Mouse (Mus musculus) liver, embryonic 11.5 days (tissue): ENCODE data around the gene Rab5b. TPM values are rescaled to one million over a fixed set of nuclear protein-coding genes. Genes with fewer than 3 reads are reported as not detected.
"Not testable (repeated sequence)": the region's sequence is repeated elsewhere in the genome, so short reads cannot be mapped to it uniquely, and the experiment has no call there.

Experiments
- ATAC-seq: fragments of 200-750 bp; cut with Nextera tagmentation; replicated peaks from 2 replicates; pipeline ENCODE4 v1.8.0; 2017; ENCODE audit warnings: moderate number of reproducible peaks, mild to moderate bottlenecking, moderate TSS enrichment, moderate library complexity; ENCODE audit not compliant: low FRiP score
- DNase-seq: peaks from one replicate; pipeline ENCODE4 v3.0.0-alpha.2; 2017; ENCODE audit warnings: low spot score
- H3K27ac ChIP-seq: fragments of 300-500 bp; sonication (generic); 2 replicates; pipeline ENCODE4 v1.5.1; 2014; ENCODE audit warnings: mild to moderate bottlenecking, low read depth, low read length, control low read depth
- H3K27me3 ChIP-seq: fragments of 300-500 bp; sonication (generic); replicated peaks from 2 replicates; pipeline ENCODE4 v1.6.1; 2014; ENCODE audit warnings: low read length, mixed read lengths; ENCODE audit not compliant: control insufficient read depth, insufficient read depth
- H3K36me3 ChIP-seq: fragments of 300-500 bp; sonication (generic); 2 replicates; pipeline ENCODE4 v1.6.1; 2014; ENCODE audit warnings: mild to moderate bottlenecking, low read length, moderate library complexity, mixed read lengths; ENCODE audit not compliant: control insufficient read depth, insufficient read depth
- H3K4me1 ChIP-seq: fragments of 300-500 bp; sonication (generic); replicated peaks from 2 replicates; pipeline ENCODE4 v1.6.1; 2014; ENCODE audit warnings: low read length, mixed read lengths; ENCODE audit not compliant: control insufficient read depth, insufficient read depth
- H3K4me2 ChIP-seq: fragments of 300-500 bp; sonication (generic); 2 replicates; pipeline ENCODE4 v1.6.1; 2014; ENCODE audit warnings: mild to moderate bottlenecking, control low read depth, moderate library complexity
- H3K4me3 ChIP-seq: fragments of 300-500 bp; sonication (generic); 2 replicates; pipeline ENCODE4 v1.5.1; 2014; ENCODE audit warnings: low read depth, low read length, control low read depth
- H3K9ac ChIP-seq: fragments of 300-500 bp; sonication (generic); 2 replicates; pipeline ENCODE4 v1.6.1; 2014; ENCODE audit warnings: low read depth, low read length, control low read depth
- H3K9me3 ChIP-seq: fragments of 300-500 bp; sonication (generic); 2 replicates; pipeline ENCODE4 v1.6.1; 2016; ENCODE audit warnings: low read length, inconsistent platforms, mixed read lengths; ENCODE audit not compliant: control insufficient read depth
- WGBS: fragments of 180-500 bp; shearing (Covaris S2); extraction: QIAGEN DNeasy Blood & Tissue Kit; methylation state at CpG from one replicate; pipeline ENCODE4 v1.1.7; 2014; 5-methylcytosine and 5-hydroxymethylcytosine counted together
- polyA plus RNA-seq: library from polyadenylated mRNA; unstranded; fragments of >200 nt; fragmentation: Nextera tagmentation; extraction: Ambion mirVana; gene quantifications from 2 replicates; pipeline ENCODE4 v1.2.1, GENCODE M21; 2014

The Rab5b gene
- polyA plus RNA-seq, 1 experiment from 2014 or later, result 47.1 TPM

DNA sequence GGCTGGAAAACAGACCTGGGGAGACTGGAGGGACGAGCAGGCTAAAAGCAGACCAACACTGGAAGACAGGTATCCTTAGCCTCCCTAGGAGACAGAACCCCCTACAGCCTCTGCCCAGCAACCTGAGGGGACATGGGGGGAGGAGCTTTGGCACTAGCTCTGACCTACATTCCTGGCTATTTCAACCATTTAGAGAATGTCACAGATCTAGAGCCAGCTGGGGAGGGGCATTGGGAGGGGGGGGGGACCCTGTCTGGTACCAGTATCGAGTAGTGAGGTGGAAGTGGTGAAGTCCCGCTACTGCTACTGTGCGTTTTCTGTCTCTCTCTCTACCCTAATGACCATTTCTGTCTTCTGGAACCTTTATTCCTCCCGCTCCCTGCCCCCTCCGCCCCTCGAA is 54.2 kb downstream of the Rab5b start:
- Histone ChIP-seq H3K4me2 (no peak overlapping the region), H3K27ac (no peak overlapping the region), H3K4me1 (peaks cover 11% of the 10 kb centered on the region), H3K9ac (no peak overlapping the region), H3K9me3 (no peaks in the 10 kb centered on the region), H3K4me3 (no peak overlapping the region), H3K27me3 (peaks cover 29% of the 10 kb centered on the region), H3K36me3 (no peaks in the 10 kb centered on the region)
- 71% methylated on average over 7 of the region's 7 CpGs for WGBS
- DNase-seq (no peak), ATAC-seq (no peak)

DNA sequence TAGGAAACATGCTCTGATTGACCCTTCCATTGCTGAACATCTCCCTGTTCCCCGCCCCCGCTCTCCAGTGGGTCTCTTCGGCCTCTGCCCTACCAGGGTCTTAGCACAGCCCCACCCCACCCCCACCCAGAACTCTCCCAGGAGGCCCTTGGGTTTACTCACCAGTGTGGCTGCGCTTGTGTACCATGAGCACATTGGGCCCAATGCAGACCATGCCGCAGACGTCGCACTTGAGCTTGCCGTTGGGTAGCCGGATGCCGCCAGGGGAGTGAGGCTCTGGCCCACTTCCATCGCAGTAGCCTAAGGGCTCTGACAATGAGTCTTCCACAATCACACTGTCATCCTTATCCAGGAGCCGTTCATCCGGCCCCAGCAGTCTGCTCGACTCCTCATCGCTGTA is 55.2 kb downstream of the Rab5b start:
- Histone ChIP-seq H3K4me3 (no peak overlapping the region), H3K27me3 (peaks cover 24% of the 10 kb centered on the region), H3K36me3 (no peaks in the 10 kb centered on the region), H3K9me3 (no peaks in the 10 kb centered on the region), H3K4me1 (peaks cover 11% of the 10 kb centered on the region), H3K4me2 (no peak overlapping the region), H3K27ac (no peak overlapping the region), H3K9ac (no peak overlapping the region)
- no peak for DNase-seq
- WGBS, result 92% methylated on average over 15 of the region's 15 CpGs
- no peak for ATAC-seq

DNA sequence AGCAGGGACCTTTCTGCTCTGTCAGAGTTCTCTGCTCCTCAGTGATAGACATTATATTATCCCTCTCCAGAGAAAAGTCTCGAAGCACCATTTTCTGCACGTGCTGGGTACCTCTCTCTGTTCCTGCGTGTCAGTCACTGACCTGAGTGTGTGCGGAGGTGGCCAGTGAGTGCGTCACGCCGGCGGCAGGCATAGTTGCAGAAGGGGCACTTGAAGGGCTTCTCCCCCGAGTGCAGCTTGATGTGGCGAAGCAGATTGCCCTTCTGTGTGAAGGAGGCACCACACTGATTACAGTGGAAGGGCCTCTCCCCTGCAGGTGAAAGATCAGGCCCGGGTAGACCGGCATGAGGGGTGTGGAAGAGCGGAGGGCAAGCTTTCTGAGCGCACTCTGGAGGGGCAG is 56.1 kb downstream of the Rab5b start:
- no peak overlapping the region for H3K9ac ChIP-seq
- no peak overlapping the region for H3K27ac ChIP-seq
- H3K36me3 ChIP-seq, result no peaks in the 10 kb centered on the region
- 86% methylated on average over 14 of the region's 14 CpGs for WGBS
- peaks cover 8% of the 10 kb centered on the region for H3K4me1 ChIP-seq
- DNase-seq (no peak), ATAC-seq (no peak)
- H3K9me3 ChIP-seq, result no peaks in the 10 kb centered on the region
- H3K4me2 ChIP-seq, result no peak overlapping the region
- H3K27me3 ChIP-seq, result peaks cover 17% of the 10 kb centered on the region
- H3K4me3 ChIP-seq, result no peak overlapping the region

DNA sequence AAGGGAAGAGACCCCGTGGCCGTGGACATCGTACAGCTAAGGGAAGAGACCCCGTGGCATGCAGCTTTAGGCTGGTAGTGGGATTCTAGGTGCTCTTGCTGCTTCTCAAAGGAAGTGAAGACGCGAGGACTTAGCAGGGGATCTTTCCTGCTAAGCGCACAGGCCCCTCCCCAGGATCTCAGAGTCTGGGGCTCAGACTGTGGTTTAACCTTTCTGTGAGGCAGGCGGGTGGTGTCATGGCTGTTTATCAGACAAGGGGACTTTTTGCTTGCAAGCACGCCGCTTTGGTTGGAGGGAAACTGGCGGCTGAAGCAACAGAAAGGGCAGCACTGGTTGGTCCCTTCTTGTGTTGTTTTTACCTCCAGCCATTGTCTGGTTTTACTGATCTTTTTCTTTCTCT is 59.1 kb downstream of the Rab5b start:
- WGBS, result 7% methylated on average over 11 of the region's 11 CpGs
- H3K36me3 ChIP-seq, result no peaks in the 10 kb centered on the region
- no peak for DNase-seq

DNA sequence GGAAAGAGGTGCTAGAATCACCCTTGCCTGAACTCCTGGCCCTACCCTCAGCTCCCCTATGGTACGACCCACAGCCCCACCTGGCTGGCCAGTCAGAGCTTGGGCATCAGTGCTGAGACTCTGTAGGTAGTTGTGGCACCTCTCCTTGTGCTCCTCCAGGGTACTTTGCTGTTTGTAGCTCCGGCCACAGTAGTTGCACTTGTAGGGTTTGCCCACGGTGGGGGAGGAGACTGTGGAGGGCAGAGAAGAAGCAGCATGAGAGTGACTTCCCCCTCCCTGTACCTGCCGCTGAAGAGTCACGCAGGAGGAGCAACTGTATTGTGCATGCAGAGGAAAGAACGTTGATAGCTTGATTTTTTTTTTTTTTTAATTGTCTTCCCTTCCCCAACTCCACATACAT is 59.5 kb downstream of the Rab5b start:
- no peaks in the 10 kb centered on the region for H3K36me3 ChIP-seq
- no peak overlapping the region for H3K9ac ChIP-seq
- DNase-seq (no peak), ATAC-seq (no peak)
- no peak overlapping the region for H3K27ac ChIP-seq
- peak overlapping the region; percentile 45 for H3K4me2 ChIP-seq
- no peak overlapping the region for H3K4me3 ChIP-seq
- no peaks in the 10 kb centered on the region for H3K9me3 ChIP-seq
- H3K4me1 ChIP-seq, result peaks cover 10% of the 10 kb centered on the region; the same call in 1 of the 2 replicates
- H3K27me3 ChIP-seq, result peaks cover 3% of the 10 kb centered on the region
- WGBS, result 40% methylated on average over 6 of the region's 6 CpGs

More for the DNA sequence above, 59.1 kb downstream of the Rab5b start:
- Histone ChIP-seq H3K4me2 (peak overlapping the region; percentile 45), H3K9me3 (no peaks in the 10 kb centered on the region), H3K4me3 (no peak overlapping the region), H3K4me1 (peaks cover 8% of the 10 kb centered on the region; the same call in 1 of the 2 replicates), H3K27ac (no peak overlapping the region), H3K27me3 (peaks cover under 1% of the 10 kb centered on the region), H3K9ac (no peak overlapping the region)
- no peak for ATAC-seq

DNA sequence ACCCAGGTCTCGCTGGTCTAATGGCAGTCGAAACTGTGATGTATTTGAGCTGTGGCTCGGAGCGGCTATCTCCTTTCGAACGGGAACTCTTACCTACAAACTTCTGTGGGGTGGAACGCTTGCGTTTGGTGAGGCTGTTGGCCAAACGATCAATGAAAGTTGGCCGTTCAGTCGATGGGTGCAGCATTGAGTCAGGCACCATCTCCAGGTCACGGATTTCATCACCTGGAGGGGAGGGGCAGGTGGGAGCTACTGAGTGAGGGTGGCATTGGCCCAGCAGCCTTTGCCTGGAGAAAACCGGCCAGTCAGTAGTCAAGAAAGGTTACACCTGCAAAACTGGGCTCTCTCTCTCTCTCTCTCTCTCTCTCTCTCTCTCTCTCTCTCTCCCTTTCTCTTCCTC is 60.4 kb downstream of the Rab5b start:
- peaks cover 3% of the 10 kb centered on the region for H3K27me3 ChIP-seq
- WGBS, result 83% methylated on average over 13 of the region's 13 CpGs
- no peak for DNase-seq
- peaks cover 11% of the 10 kb centered on the region; the same call in 1 of the 2 replicates for H3K4me1 ChIP-seq
- no peak for ATAC-seq
- H3K4me3 ChIP-seq, result no peak overlapping the region
- H3K9me3 ChIP-seq, result no peaks in the 10 kb centered on the region
- no peaks in the 10 kb centered on the region for H3K36me3 ChIP-seq
- H3K9ac ChIP-seq, result no peak overlapping the region
- H3K27ac ChIP-seq, result no peak overlapping the region
- no peak overlapping the region for H3K4me2 ChIP-seq

DNA sequence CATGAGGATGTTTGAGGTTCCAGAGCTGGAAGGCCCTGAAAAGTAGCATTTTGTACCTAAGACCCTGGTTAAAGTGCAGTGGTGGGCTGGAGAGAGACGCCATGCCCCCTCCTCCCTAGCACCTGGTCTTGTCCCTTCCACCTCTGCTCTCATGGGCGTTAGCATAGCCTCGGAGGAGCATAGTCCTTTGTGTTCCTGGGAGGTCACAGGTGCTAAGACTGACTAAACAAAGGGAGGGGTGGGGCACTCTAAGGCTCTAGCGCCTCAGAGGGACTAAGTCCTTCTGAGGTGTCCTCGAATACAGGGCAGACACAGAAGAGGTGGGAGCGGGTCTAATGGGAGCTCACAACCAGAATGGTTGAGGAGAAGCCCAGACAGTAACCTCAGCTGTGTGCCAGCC is 64.5 kb downstream of the Rab5b start:
- Histone ChIP-seq H3K36me3 (no peaks in the 10 kb centered on the region), H3K4me1 (peaks cover 9% of the 10 kb centered on the region; the same call in 1 of the 2 replicates)
- WGBS, result 25% methylated on average over 6 of the region's 6 CpGs

DNA sequence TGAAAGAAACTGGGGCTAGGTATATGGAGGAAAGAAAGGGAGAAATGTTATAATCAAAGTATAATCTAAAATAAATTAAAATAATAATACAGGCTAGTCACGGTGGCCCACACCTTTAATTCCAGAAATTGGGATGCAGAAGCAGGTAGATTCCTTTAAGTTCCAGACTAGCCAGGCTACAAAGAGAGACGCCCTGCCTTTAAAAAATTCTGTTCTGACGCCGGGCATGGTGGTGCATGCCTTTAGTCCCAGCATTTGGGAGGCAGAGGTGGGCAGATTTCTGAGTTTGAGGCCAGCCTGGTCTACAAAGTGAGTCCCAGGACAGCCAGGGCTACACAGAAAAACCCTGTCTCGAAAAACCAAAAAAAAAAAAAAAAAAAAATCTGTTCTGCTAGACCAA is 65.8 kb downstream of the Rab5b start:
- H3K27ac ChIP-seq, H3K4me2 ChIP-seq, ATAC-seq, H3K9me3 ChIP-seq, H3K4me3 ChIP-seq, H3K9ac ChIP-seq, H3K36me3 ChIP-seq, H3K27me3 ChIP-seq, DNase-seq: not testable (repeated sequence)
- WGBS, result 79% methylated on average over 5 of the region's 5 CpGs
- H3K4me1 ChIP-seq, result peaks cover 11% of the 10 kb centered on the region; the same call in 1 of the 2 replicates

More for the DNA sequence above, 64.5 kb downstream of the Rab5b start:
- Histone ChIP-seq H3K27ac (no peak overlapping the region), H3K4me2 (no peak overlapping the region), H3K4me3 (no peak overlapping the region), H3K9ac (no peak overlapping the region; the same call in 1 of the 2 replicates), H3K9me3 (no peaks in the 10 kb centered on the region), H3K27me3 (peaks cover 3% of the 10 kb centered on the region)
- ATAC-seq (no peak), DNase-seq (no peak)

DNA sequence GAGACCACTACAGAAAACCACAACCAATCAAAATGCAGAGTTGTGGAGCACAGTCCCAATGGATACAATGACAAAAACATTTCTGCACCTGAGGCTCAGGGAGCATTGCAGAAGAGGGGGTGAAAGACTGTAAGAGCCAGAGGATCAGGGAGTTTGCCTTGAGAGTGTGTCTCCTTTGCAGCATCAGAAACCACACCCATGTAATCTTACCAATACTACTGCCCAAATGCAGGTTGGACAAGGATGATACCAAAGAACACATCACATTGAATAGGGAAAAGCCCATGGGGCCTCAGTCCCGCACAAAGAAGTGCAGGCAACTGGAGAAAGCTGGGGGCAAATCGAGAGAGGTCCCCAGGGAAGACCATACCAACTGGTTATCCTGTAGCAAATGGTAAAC is 66.3 kb downstream of the Rab5b start:
- peaks cover 15% of the 10 kb centered on the region for H3K4me1 ChIP-seq
- ATAC-seq, result peak; percentile 46; the same call in 1 of the 2 replicates
- no peaks in the 10 kb centered on the region for H3K9me3 ChIP-seq
- WGBS, result 60% methylated on average over 2 of the region's 2 CpGs
- H3K27ac ChIP-seq, result no peak overlapping the region
- H3K27me3 ChIP-seq, result peaks cover 3% of the 10 kb centered on the region
- no peak overlapping the region for H3K9ac ChIP-seq
- peaks cover 10% of the 10 kb centered on the region for H3K36me3 ChIP-seq
- no peak overlapping the region; the same call in 1 of the 2 replicates for H3K4me2 ChIP-seq
- no peak overlapping the region for H3K4me3 ChIP-seq
- DNase-seq, result no peak
